Mouse (Mus musculus): ENCODE data around the gene Cyp4v3. TPM values are rescaled to one million over a fixed set of nuclear protein-coding genes. Genes with fewer than 3 reads are reported as not detected.

Cyp4v3 gene
- 1.3 and 1.4 TPM in 2 replicates for polyA plus RNA-seq (2015; fragmentation: Nextera tagmentation; extraction: Ambion mirVana)

DNA sequence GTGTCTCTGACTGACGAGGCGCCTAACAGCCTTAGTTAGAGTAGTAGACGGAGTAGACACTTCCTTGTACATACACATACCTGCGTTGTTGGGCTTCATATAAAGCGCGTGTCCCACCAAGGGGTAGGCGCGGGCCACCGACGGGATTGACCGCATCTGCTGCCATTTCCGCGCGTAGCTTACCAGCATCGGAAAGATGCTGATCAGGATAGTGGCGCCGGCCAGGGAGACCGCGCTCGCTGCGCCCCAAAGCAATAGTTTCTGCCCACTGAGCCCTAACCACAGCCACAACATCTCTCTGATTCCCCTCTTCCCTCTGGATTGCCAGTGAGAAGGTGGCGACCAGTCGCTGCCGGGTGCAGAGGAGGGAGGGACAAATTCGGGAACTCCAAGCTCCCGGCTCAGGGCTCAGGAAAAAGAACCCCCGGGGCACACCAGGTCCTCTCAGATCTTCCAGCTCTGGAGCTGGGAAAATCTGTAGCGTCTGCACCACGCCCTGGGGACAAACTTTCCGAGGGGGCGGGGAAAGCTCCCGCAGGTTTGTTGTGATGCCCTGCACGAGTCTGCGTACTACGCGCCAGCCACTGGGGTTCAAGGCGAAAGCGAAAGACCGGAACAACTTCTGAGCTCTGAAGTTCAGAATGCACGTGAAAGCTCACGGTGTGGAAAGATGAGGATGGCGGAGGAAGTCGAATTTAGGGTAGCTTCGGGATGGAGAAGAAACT, at the start of gene Cyp4v3:
Cyp4v3 (minus strand) TSS at position 532 of the 725 bp plus-strand sequence.
- H3K27me3 ChIP-seq (ENCODE audit: control insufficient read depth, insufficient read depth, low read depth, low read length): peaks cover 7% of the 10 kb centered on the region
- H3K9me3 ChIP-seq (replicated peaks; ENCODE audit: control insufficient read depth, low read length, poor library complexity, severe bottlenecking): no peaks in the 10 kb centered on the region
- H3K4me3 ChIP-seq (ENCODE audit: low read depth, low read length): peak within 1 kb of the TSS; percentile 68
- H3K4me1 ChIP-seq (ENCODE audit: control insufficient read depth, insufficient read depth, low read length): peaks cover 5% of the 10 kb centered on the region; the same call in 1 of the 2 replicates
- peak; percentile 86; the same call in 1 of the 2 replicates for ATAC-seq
- H3K9ac ChIP-seq (ENCODE audit: low read depth, low read length): peak within 1 kb of the TSS; percentile 57
- WGBS: under 1% methylated on average over 44 of the region's 44 CpGs
- no peak within 1 kb of the TSS for H3K27ac ChIP-seq (ENCODE audit: low read length)
- no peaks in the 10 kb centered on the region for H3K36me3 ChIP-seq (ENCODE audit: control insufficient read depth, insufficient read depth, low read length)
- peak within 1 kb of the TSS; percentile 86 for H3K4me2 ChIP-seq (ENCODE audit: low read length)

DNA sequence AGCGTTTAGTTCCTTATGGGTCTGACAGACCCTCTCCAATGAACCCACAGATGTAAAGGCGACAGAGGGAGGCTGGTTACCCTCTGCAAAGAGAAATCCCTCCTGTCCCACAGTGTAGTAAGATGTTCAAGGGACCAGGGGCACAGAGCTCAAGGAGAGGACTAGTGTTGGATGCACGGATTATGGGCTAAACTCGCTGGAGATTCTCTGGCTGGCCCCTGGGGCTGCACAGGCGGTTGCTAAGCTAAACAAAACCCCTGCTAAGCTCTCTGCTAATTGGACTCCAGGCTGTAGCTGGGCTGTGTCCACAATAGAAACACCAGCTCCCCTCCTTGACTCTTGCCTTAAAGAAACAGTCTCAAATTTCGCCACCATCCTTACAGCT, 48.9 kb upstream of the Cyp4v3 start, which contains the start of gene Fam149a:
Fam149a (minus strand) TSS at position 329 of the 385 bp plus-strand sequence.
- peak; percentile 78 for ATAC-seq
- peak within 1 kb of the TSS; percentile 72 for H3K9ac ChIP-seq (ENCODE audit: low read depth, low read length)
- no peaks in the 10 kb centered on the region for H3K36me3 ChIP-seq (ENCODE audit: control insufficient read depth, insufficient read depth, low read length)
- H3K9me3 ChIP-seq (replicated peaks; ENCODE audit: control insufficient read depth, low read length, poor library complexity, severe bottlenecking): no peaks in the 10 kb centered on the region
- H3K4me2 ChIP-seq (ENCODE audit: low read length): peak within 1 kb of the TSS; percentile 94
- peaks cover 12% of the 10 kb centered on the region for H3K4me1 ChIP-seq (ENCODE audit: control insufficient read depth, insufficient read depth, low read length)
- 0% methylated on average over 6 of the region's 6 CpGs for WGBS
- H3K27ac ChIP-seq (ENCODE audit: low read length): peak within 1 kb of the TSS; percentile 11; the same call in 1 of the 2 replicates
- H3K27me3 ChIP-seq (ENCODE audit: control insufficient read depth, insufficient read depth, low read depth, low read length): no peaks in the 10 kb centered on the region; the same call in 1 of the 2 replicates
- H3K4me3 ChIP-seq (ENCODE audit: low read depth, low read length): peak within 1 kb of the TSS; percentile 49

GRCm38 (mm10) chr8:45381075-45381962, 48.3 kb upstream of the Cyp4v3 start:
- Histone ChIP-seq H3K4me3 (ENCODE audit: low read depth, low read length) (peak overlapping the region; percentile 49), H3K4me1 (ENCODE audit: control insufficient read depth, insufficient read depth, low read length) (peaks cover 12% of the 10 kb centered on the region), H3K4me2 (ENCODE audit: low read length) (peak overlapping the region; percentile 94), H3K9ac (ENCODE audit: low read depth, low read length) (peak overlapping the region; percentile 72), H3K27me3 (ENCODE audit: control insufficient read depth, insufficient read depth, low read depth, low read length) (no peaks in the 10 kb centered on the region; the same call in 1 of the 2 replicates), H3K36me3 (ENCODE audit: control insufficient read depth, insufficient read depth, low read length) (no peaks in the 10 kb centered on the region), H3K27ac (ENCODE audit: low read length) (peak overlapping the region; percentile 11; the same call in 1 of the 2 replicates), H3K9me3 (replicated peaks; ENCODE audit: control insufficient read depth, low read length, poor library complexity, severe bottlenecking) (no peaks in the 10 kb centered on the region)
- WGBS: 3% methylated on average over 38 of the region's 38 CpGs
- peak; percentile 69 for ATAC-seq

DNA sequence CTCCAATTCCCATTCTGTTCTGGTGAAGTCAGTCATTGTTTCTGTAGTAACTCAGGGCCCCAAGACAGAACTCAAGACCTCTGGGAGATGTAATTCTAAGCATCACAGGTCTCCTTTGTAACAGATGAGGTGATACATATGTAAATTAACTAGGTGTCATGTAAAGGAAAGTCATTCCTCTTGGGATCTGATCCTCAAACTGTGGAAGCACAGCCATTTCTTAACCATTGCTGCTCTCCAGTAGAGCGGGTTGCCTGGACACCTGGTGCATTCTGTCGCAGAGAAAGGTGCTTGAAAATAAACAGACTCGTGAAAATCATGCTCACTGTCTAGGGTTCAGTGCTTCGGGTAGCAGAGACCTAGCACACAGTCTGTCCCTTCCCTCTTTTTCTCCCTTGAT, 47.6 kb upstream of the Cyp4v3 start:
- Histone ChIP-seq H3K9me3 (replicated peaks; ENCODE audit: control insufficient read depth, low read length, poor library complexity, severe bottlenecking) (no peaks in the 10 kb centered on the region), H3K36me3 (ENCODE audit: control insufficient read depth, insufficient read depth, low read length) (no peaks in the 10 kb centered on the region), H3K4me2 (ENCODE audit: low read length) (peak overlapping the region; percentile 94), H3K27ac (ENCODE audit: low read length) (no peak overlapping the region), H3K4me3 (ENCODE audit: low read depth, low read length) (peak overlapping the region; percentile 49; the same call in 1 of the 2 replicates), H3K4me1 (ENCODE audit: control insufficient read depth, insufficient read depth, low read length) (peaks cover 12% of the 10 kb centered on the region), H3K9ac (ENCODE audit: low read depth, low read length) (no peak overlapping the region), H3K27me3 (ENCODE audit: control insufficient read depth, insufficient read depth, low read depth, low read length) (no peaks in the 10 kb centered on the region; the same call in 1 of the 2 replicates)
- WGBS: 14% methylated on average over 4 of the region's 4 CpGs
- no peak for ATAC-seq

DNA sequence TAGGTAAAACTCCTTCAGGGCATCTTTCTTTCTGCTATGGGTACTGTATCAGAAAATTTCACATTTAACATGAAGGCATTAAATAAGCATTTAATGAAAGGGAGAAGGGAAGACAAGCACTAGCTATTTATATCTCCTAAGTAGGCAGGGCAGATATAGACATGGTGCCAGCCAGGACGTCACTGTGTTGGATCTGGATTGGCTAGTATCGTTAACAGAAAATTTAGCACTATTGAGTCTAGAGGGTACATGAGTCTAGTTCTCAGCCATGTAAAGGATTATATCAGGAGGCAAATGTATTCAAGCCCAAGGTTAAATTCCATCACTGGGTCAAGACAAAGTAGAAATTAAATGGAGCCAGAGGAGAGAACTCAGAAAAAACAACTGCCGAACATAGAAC, 41.1 kb upstream of the Cyp4v3 start:
- no peaks in the 10 kb centered on the region for H3K4me1 ChIP-seq (ENCODE audit: control insufficient read depth, insufficient read depth, low read length)
- no peak overlapping the region for H3K9ac ChIP-seq (ENCODE audit: low read depth, low read length)
- no peaks in the 10 kb centered on the region for H3K36me3 ChIP-seq (ENCODE audit: control insufficient read depth, insufficient read depth, low read length)
- no peaks in the 10 kb centered on the region for H3K9me3 ChIP-seq (replicated peaks; ENCODE audit: control insufficient read depth, low read length, poor library complexity, severe bottlenecking)
- 73% methylated on average over 3 of the region's 3 CpGs for WGBS
- no peak overlapping the region for H3K4me2 ChIP-seq (ENCODE audit: low read length)
- ATAC-seq: no peak
- no peak overlapping the region for H3K27ac ChIP-seq (ENCODE audit: low read length)
- no peaks in the 10 kb centered on the region for H3K27me3 ChIP-seq (ENCODE audit: control insufficient read depth, insufficient read depth, low read depth, low read length)
- H3K4me3 ChIP-seq (ENCODE audit: low read depth, low read length): no peak overlapping the region

DNA sequence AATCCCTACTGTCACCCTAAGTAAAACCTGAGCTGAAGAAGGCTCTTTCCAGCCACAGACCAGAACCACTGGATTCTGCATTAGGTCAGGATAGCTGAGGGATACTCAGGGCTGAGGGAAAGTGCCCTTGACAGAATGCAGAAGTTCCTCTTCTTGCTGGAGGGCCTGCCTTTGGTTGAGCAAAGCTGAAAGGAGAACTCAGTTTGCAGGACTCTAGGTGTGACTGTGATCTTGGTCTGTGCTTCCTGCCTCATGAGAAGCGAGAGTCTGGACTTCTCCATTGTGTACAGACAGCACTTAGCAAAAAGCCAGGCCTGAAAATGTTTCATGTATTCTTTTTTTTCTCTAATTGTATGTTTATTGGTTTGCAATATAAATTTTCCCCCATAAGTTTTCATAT, 34.1 kb upstream of the Cyp4v3 start:
- Histone ChIP-seq H3K9ac (ENCODE audit: low read depth, low read length) (no peak overlapping the region), H3K4me3 (ENCODE audit: low read depth, low read length) (no peak overlapping the region), H3K4me2 (ENCODE audit: low read length) (no peak overlapping the region), H3K27ac (ENCODE audit: low read length) (no peak overlapping the region), H3K4me1 (ENCODE audit: control insufficient read depth, insufficient read depth, low read length) (no peaks in the 10 kb centered on the region), H3K9me3 (replicated peaks; ENCODE audit: control insufficient read depth, low read length, poor library complexity, severe bottlenecking) (no peaks in the 10 kb centered on the region), H3K36me3 (ENCODE audit: control insufficient read depth, insufficient read depth, low read length) (no peaks in the 10 kb centered on the region), H3K27me3 (ENCODE audit: control insufficient read depth, insufficient read depth, low read depth, low read length) (no peaks in the 10 kb centered on the region)
- WGBS: 82% methylated on average over 1 of the region's 1 CpGs
- ATAC-seq: no peak

DNA sequence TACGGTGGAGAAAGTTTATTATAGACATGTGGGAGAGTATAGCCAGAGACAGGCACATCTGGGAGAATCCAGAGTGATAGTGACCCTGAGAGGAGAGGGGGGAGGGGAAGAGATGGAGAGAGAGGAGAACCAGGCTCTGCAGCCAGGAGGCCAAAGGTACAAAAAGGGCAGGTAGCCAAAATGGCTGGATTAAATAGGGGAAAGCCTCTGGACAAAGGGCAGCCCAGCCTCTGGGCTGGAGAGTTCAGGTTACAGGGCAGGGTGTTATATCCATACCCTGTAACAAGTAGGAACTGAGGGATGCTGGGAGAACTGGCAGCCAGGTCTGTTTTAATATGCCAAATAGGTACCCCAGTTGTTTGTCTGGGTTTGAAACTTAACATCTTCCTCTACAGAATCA, 30.2 kb upstream of the Cyp4v3 start:
- H3K27me3 ChIP-seq (ENCODE audit: control insufficient read depth, insufficient read depth, low read depth, low read length): no peaks in the 10 kb centered on the region
- 91% methylated on average over 1 of the region's 1 CpGs for WGBS
- no peak overlapping the region for H3K4me2 ChIP-seq (ENCODE audit: low read length)
- H3K36me3 ChIP-seq (ENCODE audit: control insufficient read depth, insufficient read depth, low read length): no peaks in the 10 kb centered on the region
- no peak overlapping the region for H3K4me3 ChIP-seq (ENCODE audit: low read depth, low read length)
- peaks cover 4% of the 10 kb centered on the region; the same call in 1 of the 2 replicates for H3K4me1 ChIP-seq (ENCODE audit: control insufficient read depth, insufficient read depth, low read length)
- H3K9ac ChIP-seq (ENCODE audit: low read depth, low read length): no peak overlapping the region
- ATAC-seq: no peak
- H3K27ac ChIP-seq (ENCODE audit: low read length): no peak overlapping the region
- H3K9me3 ChIP-seq (replicated peaks; ENCODE audit: control insufficient read depth, low read length, poor library complexity, severe bottlenecking): no peaks in the 10 kb centered on the region

DNA sequence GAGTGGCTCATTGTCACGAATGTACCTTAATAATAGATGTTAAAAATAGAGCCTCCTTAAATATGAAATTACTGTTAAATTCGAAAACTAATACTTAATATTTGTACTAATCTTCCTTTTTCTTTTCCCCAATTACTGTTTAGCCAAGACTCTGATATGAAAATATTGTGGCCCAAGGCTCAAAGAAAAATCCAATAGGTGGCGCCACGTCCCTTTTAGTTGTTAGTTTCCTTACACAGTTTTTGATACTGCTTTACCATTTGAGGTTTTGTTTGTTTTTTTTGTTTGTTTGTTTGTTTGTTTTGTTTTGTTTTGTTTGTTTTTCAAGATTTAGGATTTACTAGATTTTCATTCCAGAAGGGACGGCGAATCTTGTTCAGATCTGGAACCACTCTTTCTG, 29.3 kb upstream of the Cyp4v3 start:
- no peak for ATAC-seq
- Histone ChIP-seq H3K36me3 (ENCODE audit: control insufficient read depth, insufficient read depth, low read length) (no peaks in the 10 kb centered on the region), H3K9ac (ENCODE audit: low read depth, low read length) (no peak overlapping the region), H3K9me3 (replicated peaks; ENCODE audit: control insufficient read depth, low read length, poor library complexity, severe bottlenecking) (no peaks in the 10 kb centered on the region), H3K27ac (ENCODE audit: low read length) (no peak overlapping the region), H3K4me3 (ENCODE audit: low read depth, low read length) (no peak overlapping the region), H3K4me1 (ENCODE audit: control insufficient read depth, insufficient read depth, low read length) (peaks cover 10% of the 10 kb centered on the region), H3K27me3 (ENCODE audit: control insufficient read depth, insufficient read depth, low read depth, low read length) (no peaks in the 10 kb centered on the region), H3K4me2 (ENCODE audit: low read length) (no peak overlapping the region)
- WGBS: 62% methylated on average over 6 of the region's 6 CpGs

Measured in midbrain, embryonic 16.5 days (tissue).